Mouse (Mus musculus) MEL (cell line): Measurements from ENCODE around the gene Prkag3. TPM values are rescaled to one million over a fixed set of nuclear protein-coding genes. Genes with fewer than 3 reads are reported as not detected.

ENCODE experiments used
- DNase-seq: peaks from one replicate; pipeline ENCODE4 v3.0.0; 2011; ENCODE audit warnings: low read depth, low spot score
- H3K27ac ChIP-seq: 2 replicates; pipeline ENCODE4 v1.5.1; 2012; ENCODE audit warnings: low read depth, mild to moderate bottlenecking, control low read depth, low read length, moderate library complexity; ENCODE audit not compliant: control insufficient read depth
- H3K27me3 ChIP-seq, 2 experiments: fragments of 150-350 bp in 1 of 2; sonication (generic) in 1 of 2; 2 replicates each; pipeline ENCODE4 v1.6.1; 2012; ENCODE audit warnings: low read length in 2 of 2, mild to moderate bottlenecking in 2 of 2, improper control_type of control experiment in 1 of 2, moderate library complexity in 1 of 2; ENCODE audit not compliant: insufficient read depth in 2 of 2, control insufficient read depth in 1 of 2
- H3K36me3 ChIP-seq, 2 experiments: 2 replicates each; pipeline ENCODE4 v1.6.1; 2012 to 2014; ENCODE audit warnings: low read length in 2 of 2, improper control_type of control experiment in 1 of 2, inconsistent platforms in 1 of 2, mild to moderate bottlenecking in 1 of 2; ENCODE audit not compliant: insufficient read depth in 2 of 2, control insufficient read depth in 1 of 2
- H3K4me1 ChIP-seq, 2 experiments: fragments of 150-350 bp in 1 of 2; sonication (generic) in 1 of 2; 2 replicates each; pipeline ENCODE4 v1.6.1; 2012; ENCODE audit warnings: low read length in 2 of 2, improper control_type of control experiment in 1 of 2, mild to moderate bottlenecking in 1 of 2; ENCODE audit not compliant: insufficient read depth in 2 of 2, control insufficient read depth in 1 of 2
- H3K4me3 ChIP-seq, 2 experiments: fragments of 150-350 bp in 1 of 2; sonication (generic) in 1 of 2; 2 replicates each; pipeline ENCODE4 v1.5.1; 2012; ENCODE audit warnings: low read depth in 2 of 2, low read length in 2 of 2, mild to moderate bottlenecking in 2 of 2, moderate library complexity in 2 of 2, control low read depth in 1 of 2, improper control_type of control experiment in 1 of 2; ENCODE audit not compliant: control insufficient read depth in 1 of 2, insufficient read depth in 1 of 2
- H3K79me2 ChIP-seq: 2 replicates; pipeline ENCODE4 v1.6.1; 2012; ENCODE audit warnings: mild to moderate bottlenecking, low read length, moderate library complexity; ENCODE audit not compliant: control insufficient read depth, poor library complexity, insufficient read depth
- H3K9ac ChIP-seq: 2 replicates; pipeline ENCODE4 v1.6.1; 2012; ENCODE audit warnings: low read depth, mild to moderate bottlenecking, control low read depth, low read length, moderate library complexity; ENCODE audit not compliant: control insufficient read depth, poor library complexity, severe bottlenecking
- H3K9me3 ChIP-seq: fragments of 150-350 bp; sonication (generic); replicated peaks from 2 replicates; pipeline ENCODE4 v1.6.1; 2012; ENCODE audit warnings: mild to moderate bottlenecking, low read length, improper control_type of control experiment, moderate library complexity; ENCODE audit not compliant: insufficient read depth
- CTCF ChIP-seq, 3 experiments: IDR thresholded peaks in 2 of 3; conservative IDR thresholded peaks in 1 of 3; 2 replicates each; pipeline ENCODE4 v1.5.1; 2011 to 2012; ENCODE audit warnings: low read length in 3 of 3, low read depth in 2 of 3, mild to moderate bottlenecking in 2 of 3, improper control_type of control experiment in 1 of 3, inconsistent platforms in 1 of 3, mixed read lengths in 1 of 3, moderate library complexity in 1 of 3; ENCODE audit not compliant: control insufficient read depth in 1 of 3, insufficient read depth in 1 of 3, poor library complexity in 1 of 3, severe bottlenecking in 1 of 3
- ETS1 ChIP-seq: IDR thresholded peaks from 2 replicates; pipeline ENCODE4 v1.6.1; 2012; ENCODE audit warnings: low read depth, mild to moderate bottlenecking, inconsistent platforms, low read length, improper control_type of control experiment, moderate library complexity
- GABPA ChIP-seq: IDR thresholded peaks from 2 replicates; pipeline ENCODE4 v1.6.1; 2012; ENCODE audit warnings: low read depth, mild to moderate bottlenecking, inconsistent platforms, low read length, improper control_type of control experiment, moderate library complexity
- POLR2AphosphoS5 ChIP-seq: IDR thresholded peaks from 2 replicates; pipeline ENCODE4 v1.6.1; 2012; ENCODE audit warnings: low read depth, borderline replicate concordance, mild to moderate bottlenecking, inconsistent platforms, low read length, moderate library complexity, mixed read lengths
- RAD21 ChIP-seq: IDR thresholded peaks from 2 replicates; pipeline ENCODE4 v1.6.1; 2011; ENCODE audit warnings: mild to moderate bottlenecking, low read depth, low read length, improper control_type of control experiment
- SIN3A ChIP-seq: IDR thresholded peaks from 2 replicates; pipeline ENCODE4 v1.6.1; 2012; ENCODE audit warnings: low read length, improper control_type of control experiment, inconsistent platforms
- SMC3 ChIP-seq: IDR thresholded peaks from 2 replicates; pipeline ENCODE4 v1.6.1; 2011; ENCODE audit warnings: low read depth, low read length, improper control_type of control experiment
- ZC3H11A ChIP-seq: IDR thresholded peaks from 2 replicates; pipeline ENCODE4 v1.6.1; 2012; ENCODE audit warnings: low read depth, mild to moderate bottlenecking, inconsistent platforms, low read length, improper control_type of control experiment
- polyA plus RNA-seq, 2 experiments: library from polyadenylated mRNA; stranded (reverse) in 1 of 2; unstranded in 1 of 2; fragments of >175 nt in 1 of 2; fragments of >200 nt in 1 of 2; gene quantifications; 2 replicates each; pipeline versions ENCODE4 v1.2.1 to v1.2.4; 2012; ENCODE audit warnings: low replicate concordance in 2 of 2, low read depth in 1 of 2; ENCODE audit not compliant: insufficient read length in 2 of 2, insufficient read depth in 1 of 2, missing spikeins in 1 of 2
- total RNA-seq: library from RNA; depleted of rRNA; stranded (reverse); fragments of 300-350 nt; gene quantifications from 2 replicates; pipeline ENCODE4 v1.2.3, GENCODE M21; 2012

Gene Prkag3
- total and polyA plus RNA-seq, 3 experiments, result 0.03 TPM; not detected in 2

GRCm38 (mm10) chr1:74791249-74791648, 42.2 kb upstream of the Prkag3 start, which contains the start of gene Wnt10a:
TSS of gene Wnt10a (plus strand) at chr1:74791516.
- no peak within 1 kb of the TSS for H3K4me3 ChIP-seq
- DNase-seq, result no peak
- no peak for TF ChIP-seq GABPA
- H3K27ac ChIP-seq, result no peak within 1 kb of the TSS
- no peaks in the 10 kb centered on the region for H3K27me3 ChIP-seq
- no peaks in the 10 kb centered on the region for H3K79me2 ChIP-seq
- H3K4me1 ChIP-seq, result no peaks in the 10 kb centered on the region
- no peaks in the 10 kb centered on the region for H3K9me3 ChIP-seq
- no peaks in the 10 kb centered on the region for H3K36me3 ChIP-seq
- H3K9ac ChIP-seq, result no peak within 1 kb of the TSS

- H3K9ac ChIP-seq, result no peak overlapping the region
- DNase-seq, result no peak
- H3K27ac ChIP-seq, result no peak overlapping the region
- no peaks in the 10 kb centered on the region for H3K27me3 ChIP-seq
- no peaks in the 10 kb centered on the region for H3K36me3 ChIP-seq
- no peaks in the 10 kb centered on the region for H3K9me3 ChIP-seq
- no peak for TF ChIP-seq POLR2AphosphoS5
- no peak overlapping the region for H3K4me3 ChIP-seq
- no peaks in the 10 kb centered on the region for H3K79me2 ChIP-seq
- no peaks in the 10 kb centered on the region for H3K4me1 ChIP-seq
Observed at GRCm38 (mm10) chr1:74790095-74790494, 41.1 kb upstream of the Prkag3 start.

GRCm38 (mm10) chr1:74788603-74789176, 39.7 kb upstream of the Prkag3 start:
- H3K9me3 ChIP-seq, result no peaks in the 10 kb centered on the region
- no peaks in the 10 kb centered on the region for H3K79me2 ChIP-seq
- peak; percentile 26 for DNase-seq
- H3K36me3 ChIP-seq, result no peaks in the 10 kb centered on the region
- TF ChIP-seq SIN3A (no peak), CTCF (IDR thresholded peaks at IDR 0.05 in 2 of 3, conservative IDR thresholded peaks at IDR 0.05 in 1 of 3; ENCODE audit: control insufficient read depth in 1 of 3, insufficient read depth in 1 of 3, low read depth in 2 of 3, low read length in 3 of 3, poor library complexity in 1 of 3, severe bottlenecking in 1 of 3) (0 out of 6 replicates have a peak, but pooled peaks of 1 of the 3 experiments have one; percentile 1)
- no peak overlapping the region for H3K9ac ChIP-seq
- H3K27me3 ChIP-seq, result no peaks in the 10 kb centered on the region
- no peaks in the 10 kb centered on the region for H3K4me1 ChIP-seq
- H3K4me3 ChIP-seq, result no peak overlapping the region
- no peak overlapping the region for H3K27ac ChIP-seq

GRCm38 (mm10) chr1:74787846-74788245, 38.8 kb upstream of the Prkag3 start:
- TF ChIP-seq ETS1 (no peak), CTCF (IDR thresholded peaks at IDR 0.05 in 2 of 3, conservative IDR thresholded peaks at IDR 0.05 in 1 of 3; ENCODE audit: control insufficient read depth in 1 of 3, insufficient read depth in 1 of 3, low read depth in 2 of 3, low read length in 3 of 3, poor library complexity in 1 of 3, severe bottlenecking in 1 of 3) (peak; percentile 69 to 87 (median 71)), SMC3 (peak; percentile 79), ZC3H11A (peak; percentile 53), RAD21 (peak; percentile 54)
- TF ChIP-seq, all 39 proteins: peak for 4
- Histone ChIP-seq H3K4me3 (no peak overlapping the region), H3K9ac (no peak overlapping the region), H3K27me3 (no peaks in the 10 kb centered on the region), H3K27ac (no peak overlapping the region), H3K4me1 (no peaks in the 10 kb centered on the region), H3K36me3 (no peaks in the 10 kb centered on the region), H3K79me2 (no peaks in the 10 kb centered on the region), H3K9me3 (no peaks in the 10 kb centered on the region)
- peak; percentile 72 for DNase-seq
